Comparison of ENCODE assay signal across 15 mouse cellular contexts in genomic region chr5:66445497-66445896, GRCm38 (mm10).
"Had no signal": no experiment of that assay in that cellular context is flagged by ENCODE, and none has a peak within 500 bp of the region (broad histone marks: within the 10 kb centered on the region; RNA-seq: fewer than 3 reads in every experiment).

No protein-coding gene starts in this region.

- H3K27me3 ChIP-seq: neural tube, embryonic 15.5 days; stomach, embryonic 15.5 days had no signal

- DNase-seq: retina, postnatal 1 day; right cerebral cortex, adult 18-20 months; right cerebral cortex, postnatal 14 days; right cerebral cortex, postnatal 25 days; right cerebral cortex, postnatal 4 days; spleen, adult 18-20 months; thymus, adult 18-20 months; thymus, adult 2 months; thymus, postnatal 14 days; thymus, postnatal 25 days; thymus, postnatal 36 days; thymus, postnatal 4 days had no signal

- H3K4me1 ChIP-seq: stomach, embryonic 15.5 days had no signal

- H3K4me2 ChIP-seq: neural tube, embryonic 15.5 days; stomach, embryonic 15.5 days had no signal

- H3K9ac ChIP-seq: neural tube, embryonic 15.5 days; stomach, embryonic 15.5 days had no signal

- H3K4me3 ChIP-seq: neural tube, embryonic 15.5 days; stomach, embryonic 15.5 days had no signal

- H3K9me3 ChIP-seq: neural tube, embryonic 15.5 days; stomach, embryonic 15.5 days had no signal

- H3K27ac ChIP-seq: stomach, embryonic 15.5 days; stomach, postnatal 0 days had no signal

- H3K36me3 ChIP-seq: neural tube, embryonic 15.5 days; stomach, embryonic 15.5 days had no signal
